22 mouse cellular contexts compared by ENCODE assay signal in the genomic region with DNA sequence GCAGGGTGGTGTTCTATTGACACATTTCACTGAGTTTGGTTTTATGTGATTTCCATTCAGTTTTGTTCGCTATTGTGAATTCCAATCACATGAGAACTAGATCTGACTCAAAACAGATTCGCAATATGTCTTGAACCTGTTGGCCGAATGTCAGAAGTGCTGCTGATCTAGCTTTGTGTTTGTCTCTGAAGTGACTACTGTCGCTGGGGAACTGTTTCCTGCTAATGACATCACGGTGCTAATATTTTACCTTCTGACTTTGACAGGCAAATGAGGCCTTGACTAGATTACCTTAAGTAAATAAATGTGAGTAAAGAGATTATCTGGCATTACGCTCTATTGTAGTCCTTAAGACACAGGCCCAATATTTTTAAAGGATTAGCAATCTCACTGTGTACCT.
A peak's percentile ranks its signal among the peaks of the same experiment; 100 is the strongest.
DNase-seq lines count a peak whose midpoint lies in the region; ATAC-seq and TF ChIP-seq lines count a peak whose summit lies in the region.
"Had no signal": no experiment of that assay in that cellular context is flagged by ENCODE, and none has a peak within 500 bp of the region (broad histone marks: within the 10 kb centered on the region; RNA-seq: fewer than 3 reads in every experiment).

No protein-coding gene starts in this region.

- H3K27me3 ChIP-seq in embryonic facial prominence, embryonic 14.5 days (replicated peaks; ENCODE audit: control insufficient read depth, insufficient read depth, low read length), result no peaks in the 10 kb centered on the region
- H3K27me3 ChIP-seq in embryonic facial prominence, embryonic 10.5 days (replicated peaks; ENCODE audit: low read depth, poor library complexity, severe bottlenecking), result no peaks in the 10 kb centered on the region; the same call in 1 of the 2 replicates
- H3K27me3 ChIP-seq in CH12.LX (replicated peaks), result no peaks in the 10 kb centered on the region
- no peaks in the 10 kb centered on the region for H3K27me3 ChIP-seq in stomach, postnatal 0 days (ENCODE audit: control insufficient read depth, insufficient read depth, low read length)
- H3K27me3 ChIP-seq: Patski had no signal

- no peak overlapping the region for H3K27ac ChIP-seq in embryonic facial prominence, embryonic 14.5 days (replicated peaks; ENCODE audit: low read depth, low read length)
- no peak overlapping the region for H3K27ac ChIP-seq in embryonic facial prominence, embryonic 10.5 days (replicated peaks)
- no peak overlapping the region for H3K27ac ChIP-seq in CH12.LX (ENCODE audit: insufficient read depth, low read depth)
- no peak overlapping the region for H3K27ac ChIP-seq in stomach, postnatal 0 days (replicated peaks)

- H3K4me1 ChIP-seq in embryonic facial prominence, embryonic 14.5 days (ENCODE audit: control insufficient read depth, insufficient read depth, low read length), result no peaks in the 10 kb centered on the region
- no peaks in the 10 kb centered on the region for H3K4me1 ChIP-seq in embryonic facial prominence, embryonic 10.5 days
- H3K4me1 ChIP-seq in CH12.LX (ENCODE audit: control insufficient read depth in 1 of 2, insufficient read depth in 2 of 2), result peaks cover 0 to 24% of the 10 kb centered on the region in 2 experiments; a peak in 2 of 4 replicates
- no peaks in the 10 kb centered on the region for H3K4me1 ChIP-seq in stomach, postnatal 0 days (replicated peaks; ENCODE audit: control insufficient read depth, insufficient read depth)

- dilution Hi-C loops in CH12.LX (cut with MboI; ENCODE audit: extremely low pct_ligation_motif_present, extremely low pct_unique_long_range_greater_than_20kb, low sequenced_read_pairs), result no loop called here

- H3K9ac ChIP-seq in embryonic facial prominence, embryonic 14.5 days (ENCODE audit: low read depth, low read length), result no peak overlapping the region
- H3K9ac ChIP-seq in CH12.LX (ENCODE audit: insufficient read depth, low read depth), result no peak overlapping the region
- no peak overlapping the region for H3K9ac ChIP-seq in stomach, postnatal 0 days (ENCODE audit: low read length)

- H3K36me3 ChIP-seq in embryonic facial prominence, embryonic 14.5 days (ENCODE audit: control insufficient read depth, insufficient read depth, low read length), result no peaks in the 10 kb centered on the region
- no peaks in the 10 kb centered on the region for H3K36me3 ChIP-seq in embryonic facial prominence, embryonic 10.5 days (replicated peaks)
- no peaks in the 10 kb centered on the region for H3K36me3 ChIP-seq in CH12.LX (replicated peaks in 1 of 2; ENCODE audit: control insufficient read depth in 1 of 2, insufficient read depth in 1 of 2, low read length in 1 of 2)
- no peaks in the 10 kb centered on the region for H3K36me3 ChIP-seq in stomach, postnatal 0 days (ENCODE audit: control insufficient read depth, insufficient read depth, low read length)
- H3K36me3 ChIP-seq: G1E had no signal

- no peak for TF ChIP-seq EP300 in CH12.LX (IDR thresholded peaks at IDR 0.05; ENCODE audit: low read length)
- TF ChIP-seq EP300 in stomach, postnatal 0 days (optimal IDR thresholded peaks at IDR 0.05), result no peak

- peak; percentile 11 for DNase-seq in embryonic facial prominence, embryonic 14.5 days (ENCODE audit: low spot score)
- no peak for DNase-seq in embryonic facial prominence, embryonic 10.5 days (ENCODE audit: low spot score)
- peak; percentile 74 for DNase-seq in CH12.LX (ENCODE audit: extremely low read depth)
- DNase-seq in fat pad, adult 2 months (ENCODE audit: extremely low read depth, low read depth, low spot score), result peak; percentile 78
- no peak for DNase-seq in stomach, postnatal 0 days (ENCODE audit: low spot score)
- DNase-seq in frontal cortex, postnatal 36 days (ENCODE audit: low spot score in 2 of 2), result no peak
- DNase-seq in gastrocnemius, adult 8-10 months (ENCODE audit: low spot score in 2 of 2), result no peak
- DNase-seq in kidney, adult 11 months, result no peak
- DNase-seq: adrenal gland, adult 2 months; adrenal gland, adult 8-10 months; adrenal gland, postnatal 10 days; adrenal gland, postnatal 14 days; adrenal gland, postnatal 25 days; adrenal gland, postnatal 36 days; B cell, adult 2 months; cerebellum, adult 11 months; cerebellum, adult 11-12 months; cerebellum, adult 18-20 months had no signal

- in situ Hi-C loops in CH12.LX (cut with MboI; ENCODE audit: low pct_ligation_motif_present, low pct_unique_long_range_greater_than_20kb, low sequenced_read_pairs), result no loop called here

- no peak for ATAC-seq in embryonic facial prominence, embryonic 14.5 days (ENCODE audit: low read depth)
- ATAC-seq in stomach, postnatal 0 days (ENCODE audit: low FRiP score, low TSS enrichment), result peak; percentile 56; the same call in 1 of the 2 replicates
- ATAC-seq: activated CD4-positive, CD25-positive, alpha-beta regulatory T cell, adult 4 months; CD4-positive, CD25-positive, alpha-beta regulatory T cell, adult 4 months; Patski had no signal

- 77% methylated on average over 6 of the region's 6 CpGs for WGBS in embryonic facial prominence, embryonic 14.5 days
- 83% methylated on average over 6 of the region's 6 CpGs for WGBS in embryonic facial prominence, embryonic 10.5 days
- WGBS in stomach, postnatal 0 days, result 56% methylated on average over 6 of the region's 6 CpGs

- H3K9me3 ChIP-seq in embryonic facial prominence, embryonic 14.5 days (ENCODE audit: control insufficient read depth, low read length), result no peaks in the 10 kb centered on the region
- H3K9me3 ChIP-seq in embryonic facial prominence, embryonic 10.5 days, result no peaks in the 10 kb centered on the region
- H3K9me3 ChIP-seq in CH12.LX (replicated peaks; ENCODE audit: low read length), result no peaks in the 10 kb centered on the region
- no peaks in the 10 kb centered on the region for H3K9me3 ChIP-seq in stomach, postnatal 0 days (ENCODE audit: control insufficient read depth, low read length)

- H3K79me2 ChIP-seq in CH12.LX (replicated peaks; ENCODE audit: control insufficient read depth, extremely low read depth, insufficient read depth, poor library complexity, severe bottlenecking), result 0 out of 2 replicates have a peak, but pooled peaks cover 2% of the 10 kb centered on the region

- no peak for TF ChIP-seq POLR2A in CH12.LX (IDR thresholded peaks at IDR 0.05; ENCODE audit: low read depth, low read length)

- H3K4me3 ChIP-seq in embryonic facial prominence, embryonic 14.5 days (ENCODE audit: low read depth, low read length), result no peak overlapping the region
- H3K4me3 ChIP-seq in embryonic facial prominence, embryonic 10.5 days, result no peak overlapping the region
- H3K4me3 ChIP-seq in CH12.LX (replicated peaks in 1 of 3; ENCODE audit: low read depth in 2 of 3, low read length in 2 of 3, poor library complexity in 1 of 3), result no peak overlapping the region
- H3K4me3 ChIP-seq in stomach, postnatal 0 days (ENCODE audit: low read depth, low read length), result no peak overlapping the region

- H3K4me2 ChIP-seq in embryonic facial prominence, embryonic 14.5 days (ENCODE audit: low read depth, low read length), result no peak overlapping the region
- H3K4me2 ChIP-seq in CH12.LX (ENCODE audit: insufficient read depth, low read depth, poor library complexity, severe bottlenecking), result no peak overlapping the region
- no peak overlapping the region for H3K4me2 ChIP-seq in stomach, postnatal 0 days (replicated peaks; ENCODE audit: low read depth)

- TF ChIP-seq CTCF in CH12.LX (conservative IDR thresholded peaks at IDR 0.05 in 1 of 2, IDR thresholded peaks at IDR 0.05 in 1 of 2; ENCODE audit: low read depth in 2 of 2, low read length in 2 of 2), result no peak
- TF ChIP-seq CTCF in stomach, postnatal 0 days (IDR thresholded peaks at IDR 0.05; ENCODE audit: low read depth), result no peak

- no peak for TF ChIP-seq RAD21 in CH12.LX (IDR thresholded peaks at IDR 0.05; ENCODE audit: low read depth, low read length)

TF ChIP-seq in CH12.LX, 34 proteins besides CTCF, POLR2A, EP300 and RAD21:
- TF ChIP-seq UBTF (IDR thresholded peaks at IDR 0.05; ENCODE audit: low read depth, low read length), result no peak
- no peak for TF ChIP-seq ZKSCAN1 (IDR thresholded peaks at IDR 0.05; ENCODE audit: borderline replicate concordance, low read depth, low read length)
- TF ChIP-seq USF1 (IDR thresholded peaks at IDR 0.05; ENCODE audit: low read depth, low read length), result no peak
- TF ChIP-seq IRF4 (IDR thresholded peaks at IDR 0.05; ENCODE audit: low read depth, low read length), result no peak

Comparison
In these comparisons a context has a peak if more than half of its experiments do, and no peak if none do; other contexts are left out.
1. DNase-seq: peak in embryonic facial prominence, embryonic 14.5 days (single experiment), CH12.LX (single experiment) and fat pad, adult 2 months (single experiment); none in embryonic facial prominence, embryonic 10.5 days (single experiment), stomach, postnatal 0 days (single experiment), frontal cortex, postnatal 36 days (0 of 2), gastrocnemius, adult 8-10 months (0 of 2) and kidney, adult 11 months (single experiment).